Mouse (Mus musculus): ENCODE measurements around the gene 1810013L24Rik. TPM values are rescaled to one million over a fixed set of nuclear protein-coding genes. Genes with fewer than 3 reads are reported as not detected.

1810013L24Rik gene
- total RNA-seq, 2 experiments from 2014 or later = 55.2 to 60.6 TPM

GRCm38 (mm10) chr16:8830431-8831211, 721 bp downstream of the 1810013L24Rik start:
- peak; percentile 81 for DNase-seq
- intact Hi-C loops (cut with DNase I; ENCODE audit: low total_unique reads) = no loop called here

DNA sequence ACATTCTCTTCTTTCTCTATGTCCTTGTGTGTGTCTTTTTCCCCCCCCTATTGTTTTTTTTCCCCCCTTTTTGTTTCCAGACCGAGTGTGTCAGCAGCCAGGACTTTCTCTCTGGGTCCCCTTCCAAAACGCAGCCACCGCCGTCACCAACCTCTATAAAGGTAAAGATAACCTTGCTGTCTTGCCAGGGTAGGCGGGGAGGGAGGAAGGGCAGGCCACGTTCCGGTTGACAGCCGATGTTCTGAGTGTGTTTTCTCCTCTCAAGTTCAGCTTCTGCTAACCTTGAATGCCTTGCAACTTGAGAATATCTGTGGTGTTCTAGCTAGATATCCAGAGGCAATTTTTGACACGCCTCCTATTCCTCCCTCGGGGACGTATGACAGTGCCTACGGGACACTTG, 1.3 kb downstream of the 1810013L24Rik start:
- DNase-seq = peak; percentile 6

DNA sequence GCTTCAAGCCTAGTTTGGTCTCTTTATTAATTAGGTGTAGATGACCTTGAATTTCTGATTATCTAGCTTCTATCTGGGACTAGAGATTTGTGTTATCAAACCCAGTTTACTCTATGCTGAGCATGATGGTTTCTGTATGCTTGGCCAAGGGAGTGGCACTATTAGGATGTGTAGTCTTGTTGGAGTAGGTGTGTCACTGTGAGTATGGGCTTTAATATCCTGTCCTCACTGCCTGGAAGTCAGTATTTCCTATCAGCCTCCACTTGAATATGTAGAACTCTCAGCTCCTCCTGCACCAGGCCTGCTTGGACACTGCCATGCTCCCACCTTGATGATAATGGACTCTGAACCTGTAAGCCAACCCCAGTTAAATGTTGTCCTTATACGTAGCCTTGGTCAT, 7.0 kb downstream of the 1810013L24Rik start:
- intact Hi-C loops (cut with DNase I; ENCODE audit: low total_unique reads) = no loop called here
- no peak for DNase-seq

More for the DNA sequence above, 1.3 kb downstream of the 1810013L24Rik start:
- intact Hi-C loops (cut with DNase I; ENCODE audit: low total_unique reads) = no loop called here

DNA sequence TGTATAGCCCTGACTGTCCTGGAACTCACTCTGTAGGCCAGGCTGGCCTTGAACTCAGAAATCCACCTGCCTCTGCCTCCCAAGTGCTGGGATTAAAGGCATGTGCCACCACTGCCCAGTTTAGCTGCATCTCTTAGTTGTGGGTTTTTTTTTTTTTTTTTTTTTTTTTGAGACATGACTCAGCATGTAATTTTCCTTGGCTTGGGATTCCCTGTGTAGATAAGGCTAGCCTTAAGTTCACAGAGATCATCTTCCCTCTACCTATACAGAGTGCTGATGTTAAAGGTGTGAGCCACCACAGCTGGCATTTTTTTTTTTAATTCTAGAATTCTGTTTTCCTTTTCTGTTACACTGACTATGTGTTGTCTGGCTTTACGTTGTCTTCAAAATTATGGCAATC, 7.7 kb downstream of the 1810013L24Rik start:
- intact Hi-C loops (cut with DNase I; ENCODE audit: low total_unique reads) = no loop called here
- no peak for DNase-seq

DNA sequence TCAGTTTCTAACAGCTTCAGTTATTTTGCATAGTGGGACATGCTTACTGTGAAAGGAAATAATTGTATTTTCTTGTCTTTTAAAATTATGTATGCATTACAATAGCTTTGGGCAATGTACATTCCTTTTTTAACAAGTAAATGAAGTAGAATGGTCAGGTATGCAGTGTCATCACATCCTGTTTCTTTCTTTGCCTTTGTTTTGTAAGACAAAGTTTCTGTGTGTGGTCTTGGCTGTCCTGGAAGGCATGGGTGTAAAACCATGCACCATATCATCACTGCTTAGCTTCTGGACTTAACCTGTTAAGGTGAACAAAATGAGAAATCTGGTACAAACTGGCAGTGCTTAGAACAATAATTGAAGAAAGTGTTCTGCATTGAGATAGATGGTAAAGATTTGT, 9.0 kb downstream of the 1810013L24Rik start:
- DNase-seq = no peak
- intact Hi-C loops (cut with DNase I; ENCODE audit: low total_unique reads) = no loop called here

GRCm38 (mm10) chr16:8840557-8840956, 10.7 kb downstream of the 1810013L24Rik start:
- intact Hi-C loops (cut with DNase I; ENCODE audit: low total_unique reads) = loop anchor here (5.0 kb wide), 1 partner anchor 1578 kb away; no protein-coding TSS in a partner anchor
- DNase-seq = no peak

DNA sequence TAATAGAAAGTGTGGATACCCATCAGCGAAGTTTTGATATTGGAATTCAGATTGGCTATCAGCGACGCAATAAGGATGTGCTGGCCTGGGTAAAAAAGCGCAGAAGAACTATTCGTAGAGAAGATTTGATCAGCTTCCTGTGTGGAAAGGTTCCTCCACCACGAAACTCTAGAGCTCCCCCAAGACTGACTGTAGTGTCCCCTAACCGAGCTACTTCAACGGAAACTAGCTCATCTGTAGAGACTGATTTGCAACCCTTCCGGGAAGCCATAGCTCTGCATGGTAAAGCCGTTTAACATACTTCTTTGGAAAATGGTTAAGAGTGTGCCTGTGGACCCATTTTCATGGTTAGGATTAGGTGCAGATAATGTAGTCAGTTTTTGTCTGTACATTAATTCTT, 13.1 kb downstream of the 1810013L24Rik start:
- intact Hi-C loops (cut with DNase I; ENCODE audit: low total_unique reads) = loop anchor here (5.0 kb wide), 1 partner anchor 1581 kb away; no protein-coding TSS in a partner anchor
- DNase-seq = no peak

- DNase-seq = no peak
- intact Hi-C loops (cut with DNase I; ENCODE audit: low total_unique reads) = loop anchor here (5.0 kb wide), 1 partner anchor 1581 kb away; no protein-coding TSS in a partner anchor
These were observed 13.8 kb downstream of the 1810013L24Rik start for GRCm38 (mm10) chr16:8843580-8844175.

DNA sequence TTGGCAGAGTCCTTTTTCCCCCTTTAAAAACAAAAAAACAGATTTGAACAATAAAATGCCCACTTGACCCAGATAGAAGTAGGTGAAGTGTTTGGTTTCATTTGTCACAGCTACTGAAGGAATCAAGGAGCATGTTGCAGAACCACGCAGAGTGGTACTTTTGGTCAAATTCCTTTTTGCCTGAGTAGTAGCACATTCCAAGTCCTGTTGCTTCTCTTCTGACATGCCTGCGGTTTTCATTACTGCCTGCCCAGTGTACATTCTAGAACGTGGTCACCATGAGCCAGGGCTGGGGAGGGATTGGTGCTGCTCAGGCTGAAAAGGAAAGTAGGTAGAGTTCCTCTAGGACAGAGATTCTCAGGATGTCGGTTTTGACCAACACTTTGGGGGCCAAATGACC, 16.1 kb downstream of the 1810013L24Rik start:
- intact Hi-C loops (cut with DNase I; ENCODE audit: low total_unique reads) = no loop called here
- DNase-seq = no peak

- DNase-seq = no peak
- intact Hi-C loops (cut with DNase I; ENCODE audit: low total_unique reads) = no loop called here
These were observed 18.6 kb downstream of the 1810013L24Rik start for GRCm38 (mm10) chr16:8848309-8849068.

DNA sequence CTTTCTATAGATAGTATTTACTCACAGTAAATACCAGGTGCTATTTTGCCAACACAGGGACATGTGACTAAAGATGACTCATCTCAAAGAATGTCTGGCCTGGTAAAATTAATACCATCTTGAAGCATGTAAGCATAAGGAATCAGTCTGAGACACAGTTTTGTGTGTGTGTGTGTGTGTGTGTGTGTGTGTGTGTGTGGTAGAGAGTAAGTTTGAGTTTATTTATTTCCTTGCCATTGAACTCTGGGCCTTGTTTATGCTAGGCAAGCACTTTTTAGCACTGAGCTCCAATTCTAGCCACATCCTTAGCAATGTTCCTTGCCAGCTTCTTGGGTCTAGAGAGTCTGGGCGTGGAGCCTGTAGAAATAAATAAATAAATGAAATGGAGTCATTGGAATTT, 20.0 kb downstream of the 1810013L24Rik start:
- no peak for DNase-seq
- intact Hi-C loops (cut with DNase I; ENCODE audit: low total_unique reads) = no loop called here

GRCm38 (mm10) chr16:8855143-8855542, 25.2 kb downstream of the 1810013L24Rik start:
- DNase-seq = no peak
- intact Hi-C loops (cut with DNase I; ENCODE audit: low total_unique reads) = no loop called here

GRCm38 (mm10) chr16:8856820-8857219, 26.9 kb downstream of the 1810013L24Rik start:
- intact Hi-C loops (cut with DNase I; ENCODE audit: low total_unique reads) = no loop called here
- DNase-seq = no peak

DNA sequence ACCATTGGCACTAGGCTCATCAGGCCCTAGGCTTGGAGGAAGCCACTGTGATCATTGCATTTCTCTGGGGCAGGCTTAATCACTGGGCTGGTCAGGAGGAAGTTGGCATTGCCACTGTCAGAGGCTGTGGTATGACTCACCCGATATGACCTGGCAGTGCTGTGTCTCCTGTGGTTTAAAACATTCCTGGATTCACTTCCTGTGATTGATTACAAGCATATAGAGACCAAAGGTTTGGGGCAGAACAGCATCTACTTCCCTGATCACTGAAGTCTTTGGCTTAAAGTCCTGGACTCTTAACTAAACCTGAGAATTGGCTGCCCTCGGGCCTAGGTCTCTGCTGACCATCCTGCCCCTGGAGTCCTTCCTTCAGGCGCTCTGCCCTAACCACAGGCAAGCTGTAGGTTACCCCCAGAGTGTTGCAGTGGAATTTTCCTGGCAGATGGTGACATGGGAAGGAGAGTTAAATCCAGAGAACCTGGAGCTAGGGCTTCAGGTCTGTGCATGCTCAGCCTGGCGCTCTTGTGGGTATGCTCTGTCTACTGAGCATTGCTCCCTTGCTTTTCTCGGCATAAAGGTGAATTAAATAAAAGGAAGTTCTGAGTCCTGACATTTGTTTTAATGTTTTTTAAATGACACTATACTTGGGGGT, 32.6 kb downstream of the 1810013L24Rik start:
- intact Hi-C loops (cut with DNase I; ENCODE audit: low total_unique reads) = no loop called here

DNA sequence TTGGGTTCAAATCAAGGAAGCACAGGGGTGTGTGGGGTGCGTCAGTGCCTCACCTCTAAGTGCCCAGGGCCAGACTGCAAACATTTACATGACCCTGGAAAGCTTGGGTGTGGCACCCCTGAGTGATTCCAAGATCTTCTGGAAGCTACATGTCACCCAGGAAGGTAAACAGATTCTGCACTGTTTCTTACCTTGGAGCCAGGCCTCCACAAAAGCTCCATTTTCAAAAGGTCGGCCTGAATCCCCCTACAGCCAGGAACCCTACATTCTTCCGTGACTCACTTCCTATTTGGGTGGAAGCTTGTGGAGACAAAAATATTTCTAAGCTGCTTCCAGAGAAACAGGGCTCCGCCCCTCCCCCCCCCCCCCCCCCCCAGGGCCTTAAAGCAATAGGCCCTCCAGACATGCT, 34.3 kb downstream of the 1810013L24Rik start:
- no peak for DNase-seq
- intact Hi-C loops (cut with DNase I; ENCODE audit: low total_unique reads) = no loop called here

More for the DNA sequence above, 32.6 kb downstream of the 1810013L24Rik start:
- no peak for DNase-seq

GRCm38 (mm10) chr16:8867406-8867955, 37.6 kb downstream of the 1810013L24Rik start:
- no peak for DNase-seq
- intact Hi-C loops (cut with DNase I; ENCODE audit: low total_unique reads) = loop anchor here (5.0 kb wide), 2 partner anchors 60 to 180 kb away; no protein-coding TSS in a partner anchor

DNA sequence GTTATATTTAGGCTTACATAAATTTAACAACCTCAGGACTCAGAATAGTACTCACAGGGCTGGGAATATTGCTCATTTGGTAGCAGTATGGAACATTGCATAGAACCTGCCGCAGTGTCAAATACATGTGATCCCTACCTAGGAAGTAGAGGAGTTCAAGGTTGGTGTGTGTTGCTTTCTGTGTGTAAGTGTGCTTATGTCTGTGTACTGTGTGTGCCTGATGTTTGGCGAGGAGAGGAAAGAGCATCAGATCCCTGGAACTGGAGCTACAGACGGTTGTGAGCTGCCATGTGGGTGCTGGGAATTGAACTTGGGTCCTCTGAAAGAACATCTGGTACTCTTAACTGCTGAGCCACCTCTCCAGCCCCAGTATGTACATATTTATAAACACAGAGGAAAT, 38.6 kb downstream of the 1810013L24Rik start:
- intact Hi-C loops (cut with DNase I; ENCODE audit: low total_unique reads) = loop anchor here (5.0 kb wide), 2 partner anchors 61 to 181 kb away; no protein-coding TSS in a partner anchor

GRCm38 (mm10) chr16:8869715-8870114, 39.8 kb downstream of the 1810013L24Rik start:
- peak; percentile 63 for DNase-seq
- intact Hi-C loops (cut with DNase I; ENCODE audit: low total_unique reads) = loop anchor here (5.0 kb wide), 2 partner anchors 62 to 182 kb away; no protein-coding TSS in a partner anchor

More for the DNA sequence above, 38.6 kb downstream of the 1810013L24Rik start:
- DNase-seq = no peak

- intact Hi-C loops (cut with DNase I; ENCODE audit: low total_unique reads) = no loop called here
These were observed 41.5 kb downstream of the 1810013L24Rik start for GRCm38 (mm10) chr16:8871376-8871775.

More at GRCm38 (mm10) chr16:8871376-8871775, 41.5 kb downstream of the 1810013L24Rik start:
- DNase-seq = no peak

Data from gastrocnemius, postnatal 14 days (tissue).